Mouse (Mus musculus) T-cell, adult 2 months (primary cell): ENCODE measurements around the gene Ccdc92b.
A peak's percentile ranks its signal among the peaks of the same experiment; 100 is the strongest.

Experiments
- DNase-seq: peaks from one replicate; pipeline ENCODE4 v3.0.0; 2022; ENCODE audit warnings: low spot score

Gene Ccdc92b

GRCm38 (mm10) chr11:74611437-74611836, 8.0 kb upstream of the Ccdc92b start:
- DNase-seq = no peak

DNA sequence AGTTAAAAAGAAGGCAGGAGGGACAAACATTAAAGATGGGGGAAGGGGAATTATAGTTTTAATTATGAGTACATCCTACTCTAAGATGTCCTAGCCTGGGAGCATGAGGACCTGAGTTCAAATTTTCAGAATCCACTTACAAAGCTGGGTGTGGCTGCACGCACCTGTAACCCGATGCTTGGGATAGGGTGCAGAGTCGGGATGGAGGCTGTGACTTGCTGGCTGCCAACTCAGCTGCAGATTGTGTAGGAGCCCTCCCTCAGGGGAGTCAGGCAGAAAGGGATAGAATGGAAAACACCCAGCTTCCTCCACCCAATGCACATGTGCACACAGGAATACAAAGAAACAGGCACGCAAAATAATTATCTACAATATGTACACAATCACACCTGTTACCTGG, 6.0 kb upstream of the Ccdc92b start:
- no peak for DNase-seq

DNA sequence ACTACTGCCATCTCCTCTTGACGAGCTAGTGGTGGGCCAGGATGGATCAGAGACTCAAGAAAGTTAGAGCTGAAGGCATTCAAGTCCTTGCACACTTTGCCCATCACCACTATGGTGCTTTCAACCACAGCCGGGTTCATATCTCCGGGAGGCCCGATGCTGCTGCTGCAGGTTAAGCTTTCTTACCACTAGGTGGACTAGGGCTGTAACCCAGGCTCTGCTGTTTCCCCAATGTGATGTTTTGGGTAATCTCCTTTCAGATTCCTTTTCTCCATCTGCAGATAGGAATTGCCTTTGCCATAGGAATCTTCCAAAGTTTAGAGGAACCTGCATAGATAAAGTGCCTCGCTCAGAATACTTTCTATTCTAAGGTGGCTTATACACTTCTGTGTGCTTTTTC, 3.8 kb upstream of the Ccdc92b start:
- no peak for DNase-seq

GRCm38 (mm10) chr11:74619956-74620300, 523 bp downstream of the Ccdc92b start:
- DNase-seq = no peak

- no peak for DNase-seq
Observed at GRCm38 (mm10) chr11:74621974-74622669, 2.7 kb downstream of the Ccdc92b start.

GRCm38 (mm10) chr11:74623693-74624092, 4.3 kb downstream of the Ccdc92b start:
- no peak for DNase-seq

GRCm38 (mm10) chr11:74625333-74625732, 5.9 kb downstream of the Ccdc92b start:
- DNase-seq = no peak

GRCm38 (mm10) chr11:74627481-74627880, 8.1 kb downstream of the Ccdc92b start:
- DNase-seq = no peak

DNA sequence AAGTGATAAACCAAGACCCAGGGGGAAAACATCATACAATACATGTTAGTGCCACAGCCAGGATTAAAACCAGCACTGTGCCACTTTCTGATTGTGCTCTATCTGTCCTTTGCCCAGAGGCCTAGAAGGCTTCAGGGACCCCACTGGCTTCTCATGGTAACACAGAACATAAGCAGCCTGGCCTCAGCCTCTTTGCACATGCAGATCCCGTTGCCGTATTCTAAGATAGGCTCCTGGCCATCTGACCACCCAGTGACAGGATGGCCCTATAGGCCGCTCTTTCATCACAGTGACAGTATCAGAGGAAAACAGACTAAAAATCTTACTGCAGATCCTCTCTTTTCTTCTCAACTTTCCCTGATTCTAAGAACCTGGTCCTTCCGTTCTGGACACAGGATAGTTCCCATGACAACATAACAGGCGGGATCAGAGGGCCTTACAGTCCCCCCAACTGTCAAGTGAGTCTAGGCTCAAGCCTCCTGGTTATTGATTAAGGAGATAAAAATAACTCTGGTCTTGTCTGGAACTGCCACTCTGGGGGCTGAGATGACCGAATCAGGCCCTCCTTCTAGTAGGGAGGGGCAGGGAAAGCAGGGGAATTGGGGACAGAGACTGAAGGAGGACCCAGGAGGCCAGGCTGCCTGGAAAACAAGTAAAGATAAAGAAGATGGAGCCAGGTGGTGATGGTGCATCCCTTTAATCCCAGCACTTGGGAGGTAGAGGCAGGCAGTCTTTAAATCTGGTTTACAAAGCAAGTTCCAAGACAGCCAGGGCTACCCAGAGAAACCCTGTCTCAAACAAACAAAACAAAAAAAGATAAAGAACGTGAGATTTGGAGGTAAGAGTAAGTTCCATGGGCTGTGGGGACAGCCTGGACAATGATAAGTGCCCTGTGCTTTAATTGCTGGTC, 12.7 kb downstream of the Ccdc92b start:
- no peak for DNase-seq

DNA sequence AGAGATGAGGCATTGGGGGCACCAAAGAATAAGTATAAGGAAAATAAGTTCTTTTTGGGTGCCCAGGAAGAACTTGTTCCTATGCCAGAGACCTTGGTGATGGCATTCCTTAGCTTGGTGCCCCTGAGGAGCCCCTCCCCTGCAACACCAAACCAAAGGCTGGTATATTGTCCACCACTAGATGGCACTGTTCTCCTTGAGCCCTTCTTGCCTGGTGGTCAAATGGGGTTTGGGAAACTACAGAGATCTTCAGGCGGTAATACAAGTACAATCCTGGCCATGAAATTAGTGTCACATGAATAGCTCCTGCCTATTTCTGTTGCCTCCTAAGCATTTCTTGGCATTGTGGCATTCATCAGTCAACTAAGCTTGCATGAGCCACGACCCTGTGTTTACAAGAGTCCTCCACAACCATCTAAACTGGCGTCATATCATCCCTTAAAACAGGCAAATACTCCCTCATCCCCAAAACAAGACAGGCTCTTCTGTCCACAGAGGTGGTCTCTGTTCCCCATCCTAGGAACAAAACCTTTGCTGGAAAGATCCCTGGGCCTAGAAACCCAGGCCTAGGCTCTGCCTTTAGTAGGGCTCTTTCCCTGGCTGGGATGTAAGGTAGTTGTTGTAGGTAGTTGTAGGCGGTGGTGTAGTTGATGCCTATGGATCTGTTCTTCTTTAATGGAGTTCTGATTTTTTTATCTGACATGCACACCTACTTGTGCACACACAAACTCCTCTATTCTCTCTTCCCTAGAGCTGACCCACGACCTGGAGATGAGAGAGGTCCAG, 15.3 kb downstream of the Ccdc92b start:
- DNase-seq = peak; percentile 64

GRCm38 (mm10) chr11:74637486-74637885, 18.1 kb downstream of the Ccdc92b start:
- DNase-seq = no peak

DNA sequence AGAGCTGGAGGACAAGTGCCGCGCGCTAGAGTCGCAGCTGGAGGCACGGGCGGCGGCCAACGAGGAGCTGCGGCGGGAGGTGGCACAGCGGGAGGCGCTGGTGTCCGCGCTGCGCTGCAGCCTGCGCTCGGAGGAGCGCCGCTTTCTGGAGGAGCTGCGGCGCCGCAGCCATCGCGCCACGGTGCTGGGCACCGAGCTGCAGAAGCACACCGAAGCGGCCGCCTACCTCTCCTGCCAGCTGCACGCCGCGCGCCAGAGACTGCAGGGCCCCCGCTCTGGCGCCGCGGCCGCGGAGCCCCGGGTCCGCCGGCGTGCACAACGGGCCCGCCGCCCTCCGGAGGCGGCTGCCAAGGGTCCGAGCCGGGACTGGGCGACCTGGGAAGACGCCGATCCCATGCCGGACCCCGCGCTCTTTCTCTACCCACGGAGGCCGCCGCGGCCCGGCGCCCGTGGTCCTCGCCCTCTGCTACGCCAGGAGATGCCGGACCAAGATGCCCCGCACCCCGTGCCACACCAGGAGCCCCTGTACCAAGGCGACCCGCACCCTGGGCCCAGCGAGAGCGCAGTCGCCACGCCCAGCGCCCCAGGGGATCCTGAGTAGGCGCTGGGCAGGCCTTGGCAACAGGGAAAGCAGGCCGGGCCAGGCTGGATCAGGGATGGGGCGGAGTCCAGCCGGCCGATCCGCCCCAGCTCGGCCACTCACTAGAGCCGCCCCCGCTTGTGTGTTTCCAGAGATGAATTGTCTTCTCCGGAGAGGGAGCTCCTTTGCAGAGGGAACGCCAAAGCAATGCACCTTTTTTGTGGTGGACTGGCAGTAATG, 18.8 kb downstream of the Ccdc92b start:
- DNase-seq = peak; percentile 30

DNA sequence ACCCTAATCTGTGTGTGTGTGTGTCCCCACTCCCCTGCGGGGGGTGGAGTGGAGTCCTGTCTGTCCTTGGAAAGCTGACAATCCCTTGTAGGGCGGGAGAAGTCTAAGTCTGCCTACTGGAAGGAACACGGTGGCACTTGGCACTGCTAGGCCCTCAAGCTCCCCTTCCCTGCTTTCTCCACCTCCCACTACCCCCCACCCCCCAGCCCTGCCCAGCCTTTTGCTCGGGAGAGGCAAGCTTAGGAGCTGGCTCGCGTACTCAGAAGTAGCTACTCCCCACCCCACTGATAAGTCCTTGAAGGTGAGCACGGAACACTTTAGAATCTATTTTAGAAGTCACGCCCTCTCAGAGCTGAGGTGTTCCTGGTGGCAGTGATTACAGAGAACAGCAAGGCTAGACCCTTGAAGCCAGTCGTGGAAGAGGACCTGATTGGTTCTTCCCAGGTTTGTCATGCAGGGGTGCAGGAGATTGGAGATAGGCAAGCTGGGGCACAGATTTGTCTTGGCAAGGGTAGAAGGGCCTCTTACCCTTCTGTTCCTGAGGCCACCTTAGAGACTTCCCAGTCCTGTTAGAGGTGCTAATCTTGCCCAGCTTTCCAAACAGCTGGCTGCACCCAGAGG, 19.5 kb downstream of the Ccdc92b start:
- no peak for DNase-seq

GRCm38 (mm10) chr11:74639628-74640027, 20.2 kb downstream of the Ccdc92b start:
- DNase-seq = no peak

GRCm38 (mm10) chr11:74647966-74648365, 28.6 kb downstream of the Ccdc92b start:
- no peak for DNase-seq

DNA sequence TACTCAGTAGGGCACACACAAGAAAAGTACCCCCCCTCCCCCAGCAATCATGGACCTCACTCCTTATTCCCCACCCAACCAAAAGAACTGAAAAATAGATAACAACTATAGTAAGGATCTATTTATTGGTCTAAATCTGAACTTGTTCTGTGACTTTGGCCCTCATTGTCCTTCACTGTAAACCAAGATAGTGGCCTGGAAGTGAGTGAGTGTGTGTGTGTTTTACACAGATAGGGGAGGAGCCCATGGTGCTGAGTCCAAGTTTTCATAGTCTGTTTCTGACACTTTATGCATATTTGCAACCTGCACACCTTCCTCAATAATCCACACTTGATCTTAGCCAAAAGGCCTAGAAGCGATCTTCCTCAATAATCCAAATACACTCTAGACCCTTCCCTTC, 29.3 kb downstream of the Ccdc92b start:
- DNase-seq = no peak

- DNase-seq = peak; percentile 92
Observed at GRCm38 (mm10) chr11:74649095-74649646, 29.8 kb downstream of the Ccdc92b start, which contains the start of gene Cluh. Gene Cluh, plus strand, starts transcription at chr11:74649495.

DNA sequence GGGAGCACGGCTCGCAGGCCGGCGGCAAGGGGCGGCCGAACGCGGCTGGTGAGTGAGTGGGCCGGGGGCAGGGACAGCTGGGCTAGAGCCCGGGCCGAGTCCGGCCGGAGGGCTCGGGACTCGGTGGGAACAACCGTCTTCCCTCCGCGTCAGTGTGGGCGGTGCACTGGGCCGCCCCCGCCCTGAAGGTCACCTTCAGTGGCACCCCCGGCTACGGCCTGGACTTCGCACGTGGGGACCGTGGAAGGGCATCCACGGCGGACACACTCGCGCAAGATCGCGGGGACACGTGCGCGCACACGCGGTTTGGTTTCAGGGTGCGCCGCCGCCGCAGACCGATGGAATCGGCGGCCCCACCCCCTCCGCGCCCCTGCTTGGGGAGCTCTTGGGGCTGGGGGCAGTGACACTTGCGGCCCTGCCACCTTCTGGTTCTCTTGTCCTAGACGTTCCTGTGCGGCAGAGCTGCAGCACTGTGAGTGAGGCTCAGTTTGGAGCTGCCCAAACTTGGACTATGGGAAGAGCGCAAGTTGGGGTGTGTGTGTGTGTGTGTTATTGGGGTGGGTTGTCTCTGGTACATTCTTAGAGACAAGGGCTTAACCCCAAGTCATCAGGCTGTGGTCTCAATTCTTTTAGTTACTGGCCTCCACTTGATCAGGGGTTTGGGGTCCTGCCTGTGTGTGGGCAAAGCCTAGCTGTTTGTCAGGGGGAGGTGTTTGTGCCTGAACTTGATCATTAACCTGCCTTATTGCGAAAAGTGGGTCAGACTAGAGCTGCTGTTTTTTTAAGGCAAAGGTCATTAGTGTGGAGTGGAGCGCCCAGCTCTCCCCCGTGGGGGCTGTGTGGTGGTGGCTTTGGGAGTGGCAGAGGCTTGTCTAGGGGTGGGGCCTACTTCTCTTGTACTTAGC, 30.5 kb downstream of the Ccdc92b start:
- DNase-seq = peak; percentile 20

GRCm38 (mm10) chr11:74650576-74651100, 31.2 kb downstream of the Ccdc92b start:
- DNase-seq = no peak

DNA sequence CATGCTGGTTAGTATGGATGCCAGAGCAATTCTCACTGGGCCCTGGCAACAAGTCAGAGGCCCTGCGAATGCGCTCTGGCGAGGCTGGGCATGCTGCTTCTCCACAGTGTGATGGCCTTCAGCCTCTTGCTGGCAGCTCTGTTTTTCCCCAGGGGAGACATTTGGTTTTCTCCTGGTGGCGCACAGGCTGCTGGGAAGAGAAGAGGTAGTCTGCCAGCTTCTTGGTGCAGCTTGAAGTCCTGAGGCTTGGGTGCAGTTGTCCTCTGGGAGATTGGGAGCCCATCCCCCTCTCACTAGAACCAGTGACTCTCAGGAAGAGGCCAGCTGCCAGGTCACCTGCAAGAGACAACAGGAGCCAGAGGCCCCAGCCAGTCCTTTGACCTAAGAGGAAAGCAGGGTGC, 33.4 kb downstream of the Ccdc92b start:
- no peak for DNase-seq
